Mouse (Mus musculus): ENCODE data around the gene Sult1b1. TPM values are rescaled to one million over a fixed set of nuclear protein-coding genes. Genes with fewer than 3 reads are reported as not detected.
"Not testable (repeated sequence)": the region's sequence is repeated elsewhere in the genome, so short reads cannot be mapped to it uniquely, and the experiment has no call there.

Sult1b1 gene
- polyA plus RNA-seq, 1 experiment = not detected

GRCm38 (mm10) chr5:87505776-87506458 is 32.1 kb downstream of the Sult1b1 start:
- TF ChIP-seq POLR2A (IDR thresholded peaks at IDR 0.05; ENCODE audit: control insufficient read depth, extremely low read depth, insufficient read depth, low read length, poor library complexity) (no peak), CTCF (IDR thresholded peaks at IDR 0.05; ENCODE audit: borderline replicate concordance, control insufficient read depth, extremely low read depth, insufficient read depth, low read length, poor library complexity) (no peak)
- Histone ChIP-seq H3K27ac (ENCODE audit: control insufficient read depth, insufficient read depth, low read length) (no peak overlapping the region), H3K4me1 (replicated peaks; ENCODE audit: control insufficient read depth, insufficient read depth, low read length) (no peaks in the 10 kb centered on the region), H3K27me3 (ENCODE audit: control insufficient read depth, insufficient read depth, low read length) (no peaks in the 10 kb centered on the region), H3K4me3 (ENCODE audit: control insufficient read depth, insufficient read depth, low read length) (no peak overlapping the region), H3K36me3 (ENCODE audit: control insufficient read depth, insufficient read depth, low read length) (no peaks in the 10 kb centered on the region)
- no peak for DNase-seq
- 68% methylated on average over 4 of the region's 4 CpGs for WGBS

GRCm38 (mm10) chr5:87502687-87503086 is 35.3 kb downstream of the Sult1b1 start:
- Histone ChIP-seq H3K27me3 (ENCODE audit: control insufficient read depth, insufficient read depth, low read length) (no peaks in the 10 kb centered on the region), H3K36me3 (ENCODE audit: control insufficient read depth, insufficient read depth, low read length) (no peaks in the 10 kb centered on the region), H3K27ac (ENCODE audit: control insufficient read depth, insufficient read depth, low read length) (no peak overlapping the region), H3K4me1 (replicated peaks; ENCODE audit: control insufficient read depth, insufficient read depth, low read length) (no peaks in the 10 kb centered on the region), H3K4me3 (ENCODE audit: control insufficient read depth, insufficient read depth, low read length) (no peak overlapping the region)
- 81% methylated on average over 1 of the region's 1 CpGs for WGBS
- no peak for TF ChIP-seq POLR2A (IDR thresholded peaks at IDR 0.05; ENCODE audit: control insufficient read depth, extremely low read depth, insufficient read depth, low read length, poor library complexity)
- no peak for TF ChIP-seq CTCF (IDR thresholded peaks at IDR 0.05; ENCODE audit: borderline replicate concordance, control insufficient read depth, extremely low read depth, insufficient read depth, low read length, poor library complexity)
- no peak for DNase-seq

- TF ChIP-seq CTCF (IDR thresholded peaks at IDR 0.05; ENCODE audit: borderline replicate concordance, control insufficient read depth, extremely low read depth, insufficient read depth, low read length, poor library complexity) (no peak), POLR2A (IDR thresholded peaks at IDR 0.05; ENCODE audit: control insufficient read depth, extremely low read depth, insufficient read depth, low read length, poor library complexity) (no peak)
- Histone ChIP-seq H3K36me3 (ENCODE audit: control insufficient read depth, insufficient read depth, low read length) (no peaks in the 10 kb centered on the region), H3K4me3 (ENCODE audit: control insufficient read depth, insufficient read depth, low read length) (no peak overlapping the region), H3K27ac (ENCODE audit: control insufficient read depth, insufficient read depth, low read length) (no peak overlapping the region), H3K27me3 (ENCODE audit: control insufficient read depth, insufficient read depth, low read length) (no peaks in the 10 kb centered on the region), H3K4me1 (replicated peaks; ENCODE audit: control insufficient read depth, insufficient read depth, low read length) (no peaks in the 10 kb centered on the region)
- DNase-seq = no peak
Measured at GRCm38 (mm10) chr5:87499341-87499740, 38.7 kb downstream of the Sult1b1 start.

- no peak for DNase-seq
- Histone ChIP-seq H3K27ac (ENCODE audit: control insufficient read depth, insufficient read depth, low read length) (no peak overlapping the region), H3K4me3 (ENCODE audit: control insufficient read depth, insufficient read depth, low read length) (no peak overlapping the region), H3K36me3 (ENCODE audit: control insufficient read depth, insufficient read depth, low read length) (no peaks in the 10 kb centered on the region), H3K4me1 (replicated peaks; ENCODE audit: control insufficient read depth, insufficient read depth, low read length) (no peaks in the 10 kb centered on the region), H3K27me3 (ENCODE audit: control insufficient read depth, insufficient read depth, low read length) (no peaks in the 10 kb centered on the region)
- TF ChIP-seq POLR2A (IDR thresholded peaks at IDR 0.05; ENCODE audit: control insufficient read depth, extremely low read depth, insufficient read depth, low read length, poor library complexity) (no peak), CTCF (IDR thresholded peaks at IDR 0.05; ENCODE audit: borderline replicate concordance, control insufficient read depth, extremely low read depth, insufficient read depth, low read length, poor library complexity) (no peak)
Measured at GRCm38 (mm10) chr5:87498936-87499335, 39.1 kb downstream of the Sult1b1 start.

DNA sequence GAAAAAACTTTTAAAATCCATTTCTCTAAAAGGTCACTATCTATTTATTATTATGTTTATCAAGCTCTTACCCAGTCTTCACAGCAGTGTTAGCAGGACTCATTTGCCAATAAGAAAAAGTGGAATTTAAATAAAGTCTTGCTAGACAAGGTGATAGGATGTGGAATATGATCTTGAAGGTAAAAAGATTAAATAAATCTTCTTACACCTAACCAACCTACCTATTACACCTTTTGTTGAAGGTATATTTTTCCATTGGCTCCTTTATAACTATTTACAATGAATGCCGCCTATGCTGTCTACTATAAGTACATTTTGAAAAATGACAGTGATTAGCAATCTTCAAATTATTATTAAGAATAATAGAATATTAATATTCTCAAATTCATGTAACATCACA is 47.2 kb downstream of the Sult1b1 start, which contains the start of gene Ugt2a1:
Ugt2a1 (minus strand) TSS at position 101 of the 400 bp plus-strand sequence.
- 92% methylated on average over 1 of the region's 1 CpGs for WGBS
- no peak within 1 kb of the TSS for H3K27ac ChIP-seq (ENCODE audit: control insufficient read depth, insufficient read depth, low read length)
- TF ChIP-seq POLR2A (IDR thresholded peaks at IDR 0.05; ENCODE audit: control insufficient read depth, extremely low read depth, insufficient read depth, low read length, poor library complexity) = no peak
- no peak for TF ChIP-seq CTCF (IDR thresholded peaks at IDR 0.05; ENCODE audit: borderline replicate concordance, control insufficient read depth, extremely low read depth, insufficient read depth, low read length, poor library complexity)
- H3K27me3 ChIP-seq (ENCODE audit: control insufficient read depth, insufficient read depth, low read length) = no peaks in the 10 kb centered on the region
- H3K4me1 ChIP-seq (replicated peaks; ENCODE audit: control insufficient read depth, insufficient read depth, low read length) = no peaks in the 10 kb centered on the region
- DNase-seq = no peak
- H3K4me3 ChIP-seq (ENCODE audit: control insufficient read depth, insufficient read depth, low read length) = no peak within 1 kb of the TSS
- no peaks in the 10 kb centered on the region for H3K36me3 ChIP-seq (ENCODE audit: control insufficient read depth, insufficient read depth, low read length)

DNA sequence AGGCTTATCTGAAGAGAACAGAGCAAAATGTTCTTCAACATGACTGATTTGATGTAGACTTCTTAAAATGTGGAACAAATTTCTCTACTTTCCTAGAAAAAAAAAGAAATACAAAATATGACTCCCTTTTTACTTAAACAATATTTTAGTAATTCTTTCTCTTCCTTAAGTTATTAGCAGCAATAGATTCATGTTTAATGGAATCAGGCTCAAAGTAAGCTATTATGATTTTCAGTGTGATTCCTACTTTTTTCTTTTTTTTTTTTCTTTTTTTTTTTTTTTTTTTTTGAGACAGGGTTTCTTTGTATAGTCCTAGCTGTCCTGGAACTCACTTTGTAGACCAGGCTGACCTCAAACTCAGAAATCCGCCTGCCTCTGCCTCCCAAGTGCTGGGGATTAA is 51.3 kb downstream of the Sult1b1 start, which contains the start of gene Gm43638:
Gm43638 (minus strand) TSS at position 101 of the 400 bp plus-strand sequence.
- DNase-seq; H3K36me3 ChIP-seq (ENCODE audit: control insufficient read depth, insufficient read depth, low read length); H3K4me3 ChIP-seq (ENCODE audit: control insufficient read depth, insufficient read depth, low read length); H3K4me1 ChIP-seq (replicated peaks; ENCODE audit: control insufficient read depth, insufficient read depth, low read length); H3K27me3 ChIP-seq (ENCODE audit: control insufficient read depth, insufficient read depth, low read length); H3K27ac ChIP-seq (ENCODE audit: control insufficient read depth, insufficient read depth, low read length): not testable (repeated sequence)
- 81% methylated on average over 1 of the region's 1 CpGs for WGBS

DNA sequence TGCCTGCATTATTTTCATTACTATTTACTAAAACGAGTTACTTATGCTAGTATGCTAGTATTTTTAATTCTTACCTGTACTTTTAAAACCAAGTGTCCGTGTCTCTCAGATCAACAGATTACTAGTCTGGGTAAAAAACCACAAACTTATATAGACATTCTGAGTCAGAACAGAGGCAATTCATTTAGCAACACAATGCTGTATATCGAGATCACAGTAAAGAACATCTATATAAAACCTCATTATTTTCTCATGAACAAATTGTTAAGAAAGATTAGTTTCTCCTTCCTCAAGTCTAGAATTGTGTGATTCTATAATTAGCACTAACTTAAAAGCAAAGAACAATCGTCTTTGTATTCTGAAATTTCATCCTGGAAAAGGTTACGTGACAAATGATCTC is 55.8 kb downstream of the Sult1b1 start, which contains the start of gene Ugt2a2:
Ugt2a2 (minus strand) TSS at position 101 of the 400 bp plus-strand sequence.
- DNase-seq = no peak
- no peak within 1 kb of the TSS for H3K4me3 ChIP-seq (ENCODE audit: control insufficient read depth, insufficient read depth, low read length)
- WGBS = 86% methylated on average over 5 of the region's 5 CpGs
- H3K36me3 ChIP-seq (ENCODE audit: control insufficient read depth, insufficient read depth, low read length) = no peaks in the 10 kb centered on the region
- H3K27ac ChIP-seq (ENCODE audit: control insufficient read depth, insufficient read depth, low read length) = no peak within 1 kb of the TSS
- no peaks in the 10 kb centered on the region for H3K27me3 ChIP-seq (ENCODE audit: control insufficient read depth, insufficient read depth, low read length)
- TF ChIP-seq POLR2A (IDR thresholded peaks at IDR 0.05; ENCODE audit: control insufficient read depth, extremely low read depth, insufficient read depth, low read length, poor library complexity) (no peak), CTCF (IDR thresholded peaks at IDR 0.05; ENCODE audit: borderline replicate concordance, control insufficient read depth, extremely low read depth, insufficient read depth, low read length, poor library complexity) (no peak)
- H3K4me1 ChIP-seq (replicated peaks; ENCODE audit: control insufficient read depth, insufficient read depth, low read length) = no peaks in the 10 kb centered on the region

Other genes with a start within 250 kb of the Sult1b1 start
- gene Ugt2a3, start 201.0 kb downstream of the Sult1b1 start, polyA plus RNA-seq (2012; rRNA removed) = 0.10 TPM in 1 of 2 replicates, not detected in the other
- not detected in 2 replicates for gene Ugt2b38, start 114.0 kb downstream of the Sult1b1 start, polyA plus RNA-seq (2012; rRNA removed)
- gene Ugt2a2, start 55.9 kb downstream of the Sult1b1 start, polyA plus RNA-seq (2012; rRNA removed) = not detected in 2 replicates
- gene Gm43638, start 51.4 kb downstream of the Sult1b1 start, polyA plus RNA-seq (2012; rRNA removed) = not detected in 2 replicates
- gene Ugt2a1, start 47.3 kb downstream of the Sult1b1 start, polyA plus RNA-seq (2012; rRNA removed) = not detected in 2 replicates
- 0.04 and 0.08 TPM in 2 replicates for gene Sult1d1, start 30.8 kb upstream of the Sult1b1 start, polyA plus RNA-seq (2012; rRNA removed)
- not detected in 2 replicates for gene Sult1e1, start 53.4 kb upstream of the Sult1b1 start, polyA plus RNA-seq (2012; rRNA removed)
- gene Csn1s1, start 128.0 kb upstream of the Sult1b1 start, polyA plus RNA-seq (2012; rRNA removed) = 0.34 and 0.88 TPM in 2 replicates
- gene Csn2, start 161.4 kb upstream of the Sult1b1 start, polyA plus RNA-seq (2012; rRNA removed) = 41.8 and 47.3 TPM in 2 replicates
- gene Csn1s2a, start 236.4 kb upstream of the Sult1b1 start, polyA plus RNA-seq (2012; rRNA removed) = 0.75 and 0.88 TPM in 2 replicates

All from thymus, adult 2 months (tissue).